Mouse (Mus musculus) neural tube, embryonic 14.5 days (tissue): ENCODE results near the gene Tmem56. TPM values are rescaled to one million over a fixed set of nuclear protein-coding genes. Genes with fewer than 3 reads are reported as not detected.
A peak's percentile ranks its signal among the peaks of the same experiment; 100 is the strongest.

Experiments
- ATAC-seq: fragments of 200-750 bp; cut with Nextera tagmentation; 2 replicates; pipeline ENCODE4 v1.8.0; 2017; ENCODE audit warnings: low read depth, mild to moderate bottlenecking, moderate TSS enrichment, moderate library complexity
- H3K27ac ChIP-seq: fragments of 300-500 bp; sonication (generic); 2 replicates; pipeline ENCODE4 v1.5.1; 2014; ENCODE audit warnings: low read depth, mild to moderate bottlenecking, control low read depth, low read length, moderate library complexity, mixed read lengths
- H3K27me3 ChIP-seq: fragments of 300-500 bp; sonication (generic); 2 replicates; pipeline ENCODE4 v1.6.1; 2014; ENCODE audit warnings: low read length; ENCODE audit not compliant: control insufficient read depth, insufficient read depth
- H3K36me3 ChIP-seq: fragments of 300-500 bp; sonication (generic); 2 replicates; pipeline ENCODE4 v1.6.1; 2014; ENCODE audit warnings: low read length, mixed read lengths; ENCODE audit not compliant: control insufficient read depth, insufficient read depth
- H3K4me1 ChIP-seq: fragments of 300-500 bp; sonication (generic); 2 replicates; pipeline ENCODE4 v1.6.1; 2014; ENCODE audit warnings: low read length; ENCODE audit not compliant: control insufficient read depth, insufficient read depth
- H3K4me2 ChIP-seq: fragments of 300-500 bp; sonication (generic); 2 replicates; pipeline ENCODE4 v1.6.1; 2014; ENCODE audit warnings: mild to moderate bottlenecking, low read depth, low read length, control low read depth
- H3K4me3 ChIP-seq: fragments of 300-500 bp; sonication (generic); 2 replicates; pipeline ENCODE4 v1.5.1; 2014; ENCODE audit warnings: low read depth, low read length, control low read depth, mixed read lengths
- H3K9ac ChIP-seq: fragments of 300-500 bp; sonication (generic); replicated peaks from 2 replicates; pipeline ENCODE4 v1.6.1; 2014; ENCODE audit warnings: low read depth, mild to moderate bottlenecking, control low read depth, low read length, mixed read lengths
- H3K9me3 ChIP-seq: fragments of 300-500 bp; sonication (generic); 2 replicates; pipeline ENCODE4 v1.6.1; 2016; ENCODE audit warnings: low read length; ENCODE audit not compliant: control insufficient read depth
- WGBS: fragments of 180-500 bp; shearing (Covaris S2); extraction: QIAGEN DNeasy Blood & Tissue Kit; methylation state at CpG from one replicate; pipeline ENCODE4 v1.1.7; 2014; 5-methylcytosine and 5-hydroxymethylcytosine counted together
- polyA plus RNA-seq: library from polyadenylated mRNA; unstranded; fragments of >200 nt; fragmentation: Nextera tagmentation; extraction: Ambion mirVana; gene quantifications from 2 replicates; pipeline ENCODE4 v1.2.1, GENCODE M21; 2014

Gene Tmem56
- polyA plus RNA-seq, 1 experiment from 2014 or later: 5.5 TPM

DNA sequence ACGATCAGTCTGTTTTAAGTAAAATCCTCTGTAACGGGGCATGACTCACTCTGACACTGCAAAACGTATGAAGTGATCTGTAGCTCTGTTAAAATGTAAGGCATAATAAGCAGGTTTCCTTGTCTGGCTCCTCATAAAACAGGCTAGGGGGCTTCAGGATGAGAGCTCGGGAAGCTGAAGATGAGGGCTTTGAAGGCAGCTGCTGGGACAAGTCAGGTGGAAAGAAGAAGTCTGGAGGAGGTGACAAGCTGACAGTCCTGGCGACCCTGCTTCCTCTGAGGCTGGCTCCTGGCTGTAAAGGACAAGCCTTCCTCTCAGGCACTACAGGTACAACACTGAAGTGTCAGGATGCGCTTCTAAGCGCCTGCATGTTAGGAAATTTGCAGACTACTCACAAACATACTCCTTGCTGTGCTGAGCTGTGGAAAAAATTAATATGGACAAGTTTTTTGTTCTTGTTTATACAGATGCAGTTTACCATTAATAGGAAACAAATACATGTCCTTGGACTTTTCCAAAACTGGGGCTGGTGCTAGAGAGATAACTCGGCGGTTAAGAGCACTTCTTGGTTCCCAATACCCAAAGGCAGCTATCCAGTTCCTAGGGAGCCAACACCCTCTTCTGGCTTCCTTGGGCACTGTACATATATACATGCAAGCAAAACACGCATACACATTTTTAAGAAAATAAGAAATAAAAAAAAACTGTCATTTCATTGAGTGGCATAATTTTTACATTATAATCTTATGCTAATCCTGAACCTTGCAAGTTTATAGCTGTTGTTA is 125.2 kb downstream of the Tmem56 start:
- no peak overlapping the region for H3K4me2 ChIP-seq
- H3K9ac ChIP-seq: no peak overlapping the region
- WGBS: 69% methylated on average over 10 of the region's 10 CpGs
- no peaks in the 10 kb centered on the region for H3K27me3 ChIP-seq
- H3K4me3 ChIP-seq: no peak overlapping the region
- no peak for ATAC-seq
- H3K4me1 ChIP-seq: no peaks in the 10 kb centered on the region; the same call in 1 of the 2 replicates
- no peaks in the 10 kb centered on the region for H3K36me3 ChIP-seq
- no peaks in the 10 kb centered on the region for H3K9me3 ChIP-seq
- H3K27ac ChIP-seq: no peak overlapping the region

DNA sequence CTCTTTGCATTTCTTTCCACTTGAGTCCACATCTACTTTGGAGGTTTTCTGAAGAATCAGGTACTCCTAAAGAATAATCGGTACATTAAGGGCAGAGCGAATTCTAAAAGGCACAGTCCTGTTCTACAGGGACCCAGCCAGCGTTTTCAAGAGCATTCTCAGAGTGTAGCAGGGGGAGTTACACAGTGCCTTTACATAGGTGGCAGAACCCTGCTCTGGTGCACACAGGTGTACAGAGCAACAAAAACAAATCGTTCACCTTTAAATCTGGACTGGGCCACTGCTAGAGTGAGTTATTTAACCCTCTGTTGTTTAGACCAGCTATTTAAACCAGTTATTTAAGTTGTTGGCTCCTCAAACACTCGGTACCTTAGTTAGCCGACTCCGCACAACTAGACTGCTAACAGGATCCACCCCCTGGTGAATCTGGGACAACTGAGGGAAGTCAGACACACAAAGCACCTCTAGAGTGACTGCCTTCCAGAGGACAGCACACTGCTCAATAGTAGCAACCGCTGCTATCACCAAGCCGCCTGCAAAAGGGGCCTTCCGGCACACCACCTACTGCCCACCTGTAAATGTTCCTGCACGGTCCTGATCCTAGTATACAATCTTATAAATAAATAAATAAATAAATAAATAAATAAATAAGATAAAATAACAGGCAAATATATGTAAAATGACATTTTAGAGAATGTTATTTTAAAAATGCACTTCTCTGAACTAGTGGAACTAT is 126.3 kb downstream of the Tmem56 start:
- H3K4me2 ChIP-seq: peak overlapping the region; percentile 26; the same call in 1 of the 2 replicates
- no peak overlapping the region for H3K9ac ChIP-seq
- H3K9me3 ChIP-seq: no peaks in the 10 kb centered on the region
- WGBS: 45% methylated on average over 11 of the region's 11 CpGs
- no peaks in the 10 kb centered on the region for H3K27me3 ChIP-seq
- H3K36me3 ChIP-seq: no peaks in the 10 kb centered on the region
- peak; percentile 67 for ATAC-seq
- H3K27ac ChIP-seq: no peak overlapping the region
- H3K4me1 ChIP-seq: no peaks in the 10 kb centered on the region; the same call in 1 of the 2 replicates
- H3K4me3 ChIP-seq: no peak overlapping the region

DNA sequence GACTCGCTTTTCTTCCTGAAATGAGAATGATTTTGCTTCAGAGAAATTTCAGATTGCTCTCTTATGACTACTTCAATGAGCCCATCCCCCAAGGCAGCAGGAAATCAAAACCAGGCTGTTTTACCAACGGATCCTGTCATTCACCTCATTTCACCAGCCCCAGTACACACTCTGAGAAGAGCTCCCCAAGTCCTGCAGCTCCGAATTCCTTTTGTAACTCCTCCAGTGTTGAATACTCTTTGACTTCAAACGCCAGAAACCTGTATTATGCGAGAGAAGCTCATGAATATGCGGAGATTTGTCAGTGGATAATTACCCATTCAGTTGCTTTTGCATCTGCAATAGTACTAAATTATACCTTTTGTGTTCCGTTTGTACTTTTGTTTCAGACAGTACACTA is 126.9 kb downstream of the Tmem56 start:
- no peaks in the 10 kb centered on the region for H3K9me3 ChIP-seq
- 12% methylated on average over 7 of the region's 7 CpGs for WGBS
- no peak overlapping the region for H3K9ac ChIP-seq
- H3K4me1 ChIP-seq: no peaks in the 10 kb centered on the region; the same call in 1 of the 2 replicates
- no peak overlapping the region for H3K4me3 ChIP-seq
- peak overlapping the region; percentile 26; the same call in 1 of the 2 replicates for H3K4me2 ChIP-seq
- H3K27ac ChIP-seq: no peak overlapping the region
- ATAC-seq: no peak
- no peaks in the 10 kb centered on the region for H3K27me3 ChIP-seq
- no peaks in the 10 kb centered on the region for H3K36me3 ChIP-seq

Other genes with a start within 250 kb of the Tmem56 start
- 5.9 and 7.6 TPM in 2 replicates for gene Rwdd3, start 111.4 kb downstream of the Tmem56 start, polyA plus RNA-seq
- gene Alg14, start 8.7 kb upstream of the Tmem56 start, polyA plus RNA-seq: 39.2 and 51.7 TPM in 2 replicates
- 409 and 500 TPM in 2 replicates for gene Cnn3, start 143.4 kb upstream of the Tmem56 start, polyA plus RNA-seq
- 0.85 and 1.5 TPM in 2 replicates for gene Slc44a3, start 249.3 kb upstream of the Tmem56 start, polyA plus RNA-seq